Mouse (Mus musculus) kidney, embryonic 16.5 days (tissue): ENCODE measurements around the gene Ephb2. TPM values are rescaled to one million over a fixed set of nuclear protein-coding genes. Genes with fewer than 3 reads are reported as not detected.

Experiments
- ATAC-seq: fragments of 200-750 bp; cut with Nextera tagmentation; 2 replicates; pipeline ENCODE4 v1.8.0; 2017; ENCODE audit warnings: moderate TSS enrichment; ENCODE audit not compliant: low FRiP score, low TSS enrichment
- H3K27ac ChIP-seq: fragments of 300-500 bp; sonication (generic); 2 replicates; pipeline ENCODE4 v1.5.1; 2014; ENCODE audit warnings: low read length
- H3K27me3 ChIP-seq: fragments of 300-500 bp; sonication (generic); 2 replicates; pipeline ENCODE4 v1.6.1; 2014; ENCODE audit warnings: low read length, control low read depth, mixed read lengths; ENCODE audit not compliant: insufficient read depth
- H3K36me3 ChIP-seq: fragments of 300-500 bp; sonication (generic); 2 replicates; pipeline ENCODE4 v1.6.1; 2014; ENCODE audit warnings: low read length, control low read depth, mixed read lengths; ENCODE audit not compliant: insufficient read depth
- H3K4me1 ChIP-seq: fragments of 300-500 bp; sonication (generic); 2 replicates; pipeline ENCODE4 v1.6.1; 2014; ENCODE audit warnings: low read length, control low read depth, mixed read lengths; ENCODE audit not compliant: insufficient read depth
- H3K4me2 ChIP-seq: fragments of 300-500 bp; sonication (generic); replicated peaks from 2 replicates; pipeline ENCODE4 v1.6.1; 2014; ENCODE audit warnings: low read depth, low read length
- H3K4me3 ChIP-seq: fragments of 300-500 bp; sonication (generic); 2 replicates; pipeline ENCODE4 v1.5.1; 2014; ENCODE audit warnings: mild to moderate bottlenecking, low read length
- H3K9ac ChIP-seq: fragments of 300-500 bp; sonication (generic); replicated peaks from 2 replicates; pipeline ENCODE4 v1.6.1; 2014; ENCODE audit warnings: low read length
- H3K9me3 ChIP-seq: fragments of 300-500 bp; sonication (generic); 2 replicates; pipeline ENCODE4 v1.6.1; 2016; ENCODE audit warnings: low read length, control low read depth
- WGBS: fragments of 180-500 bp; shearing (Covaris S2); extraction: QIAGEN DNeasy Blood & Tissue Kit; methylation state at CpG from one replicate; pipeline ENCODE4 v1.1.7; 2014; 5-methylcytosine and 5-hydroxymethylcytosine counted together
- polyA plus RNA-seq: library from polyadenylated mRNA; unstranded; fragments of >200 nt; fragmentation: Nextera tagmentation; extraction: Ambion mirVana; gene quantifications from 2 replicates; pipeline ENCODE4 v1.2.1, GENCODE M21; 2015

Ephb2 gene
- polyA plus RNA-seq, 1 experiment from 2014 or later: 3.6 TPM

- H3K4me2 ChIP-seq: no peak overlapping the region
- H3K9me3 ChIP-seq: no peaks in the 10 kb centered on the region
- H3K4me1 ChIP-seq: peaks cover 42% of the 10 kb centered on the region
- no peaks in the 10 kb centered on the region for H3K36me3 ChIP-seq
- no peaks in the 10 kb centered on the region for H3K27me3 ChIP-seq
- H3K4me3 ChIP-seq: no peak overlapping the region
- no peak for ATAC-seq
- 69% methylated on average over 4 of the region's 4 CpGs for WGBS
- H3K27ac ChIP-seq: no peak overlapping the region
- no peak overlapping the region; the same call in 1 of the 2 replicates for H3K9ac ChIP-seq
Measured at GRCm38 (mm10) chr4:136757096-136757495, 78.7 kb downstream of the Ephb2 start.

GRCm38 (mm10) chr4:136756486-136756885 lies 79.3 kb downstream of the Ephb2 start:
- H3K27ac ChIP-seq: no peak overlapping the region
- no peaks in the 10 kb centered on the region for H3K27me3 ChIP-seq
- no peak overlapping the region for H3K4me3 ChIP-seq
- WGBS: 61% methylated on average over 6 of the region's 6 CpGs
- H3K9ac ChIP-seq: no peak overlapping the region
- ATAC-seq: no peak
- H3K9me3 ChIP-seq: no peaks in the 10 kb centered on the region
- H3K4me2 ChIP-seq: no peak overlapping the region
- H3K36me3 ChIP-seq: no peaks in the 10 kb centered on the region
- peaks cover 36% of the 10 kb centered on the region for H3K4me1 ChIP-seq

GRCm38 (mm10) chr4:136755364-136755811 lies 80.4 kb downstream of the Ephb2 start:
- Histone ChIP-seq H3K4me3 (peak overlapping the region; percentile 36), H3K9me3 (no peaks in the 10 kb centered on the region), H3K27ac (peak overlapping the region; percentile 36; the same call in 1 of the 2 replicates), H3K27me3 (no peaks in the 10 kb centered on the region), H3K4me2 (peak overlapping the region; percentile 57), H3K36me3 (no peaks in the 10 kb centered on the region), H3K4me1 (peaks cover 33% of the 10 kb centered on the region), H3K9ac (peak overlapping the region; percentile 56)
- under 1% methylated on average over 31 of the region's 31 CpGs for WGBS
- peak; percentile 66 for ATAC-seq

- no peak for ATAC-seq
- no peak overlapping the region for H3K9ac ChIP-seq
Measured at GRCm38 (mm10) chr4:136754256-136754655, 81.5 kb downstream of the Ephb2 start.

GRCm38 (mm10) chr4:136751355-136752020 lies 84.3 kb downstream of the Ephb2 start:
- Histone ChIP-seq H3K36me3 (no peaks in the 10 kb centered on the region), H3K4me1 (peaks cover 40% of the 10 kb centered on the region), H3K9ac (no peak overlapping the region), H3K4me3 (no peak overlapping the region), H3K27ac (no peak overlapping the region), H3K9me3 (no peaks in the 10 kb centered on the region), H3K27me3 (no peaks in the 10 kb centered on the region), H3K4me2 (no peak overlapping the region)
- ATAC-seq: no peak
- 45% methylated on average over 4 of the region's 4 CpGs for WGBS

More at GRCm38 (mm10) chr4:136754256-136754655, 81.5 kb downstream of the Ephb2 start:
- 93% methylated on average over 8 of the region's 8 CpGs for WGBS
- Histone ChIP-seq H3K36me3 (no peaks in the 10 kb centered on the region), H3K4me3 (no peak overlapping the region), H3K27me3 (no peaks in the 10 kb centered on the region), H3K9me3 (no peaks in the 10 kb centered on the region), H3K4me2 (no peak overlapping the region), H3K27ac (no peak overlapping the region), H3K4me1 (peaks cover 42% of the 10 kb centered on the region)

- H3K9me3 ChIP-seq: no peaks in the 10 kb centered on the region
- H3K9ac ChIP-seq: 0 out of 2 replicates have a peak overlapping the region, but pooled peaks have one; percentile 18
- no peak overlapping the region for H3K4me3 ChIP-seq
- no peaks in the 10 kb centered on the region for H3K27me3 ChIP-seq
- peaks cover 35% of the 10 kb centered on the region for H3K4me1 ChIP-seq
- H3K27ac ChIP-seq: no peak overlapping the region
- WGBS: 29% methylated on average over 19 of the region's 19 CpGs
- H3K36me3 ChIP-seq: no peaks in the 10 kb centered on the region
- no peak overlapping the region for H3K4me2 ChIP-seq
- no peak for ATAC-seq
Measured at GRCm38 (mm10) chr4:136750578-136751338, 85.0 kb downstream of the Ephb2 start.

- no peak overlapping the region for H3K27ac ChIP-seq
- H3K36me3 ChIP-seq: no peaks in the 10 kb centered on the region
- peaks cover 27% of the 10 kb centered on the region for H3K4me1 ChIP-seq
- no peak for ATAC-seq
- 0 out of 2 replicates have a peak overlapping the region, but pooled peaks have one; percentile 28 for H3K9ac ChIP-seq
- no peaks in the 10 kb centered on the region for H3K27me3 ChIP-seq
- no peak overlapping the region for H3K4me2 ChIP-seq
- WGBS: 43% methylated on average over 19 of the region's 19 CpGs
- H3K9me3 ChIP-seq: no peaks in the 10 kb centered on the region
- H3K4me3 ChIP-seq: no peak overlapping the region
Measured at GRCm38 (mm10) chr4:136749851-136750577, 85.8 kb downstream of the Ephb2 start.

- Histone ChIP-seq H3K9me3 (no peaks in the 10 kb centered on the region), H3K4me3 (no peak overlapping the region), H3K27me3 (no peaks in the 10 kb centered on the region), H3K27ac (no peak overlapping the region), H3K4me2 (no peak overlapping the region), H3K9ac (0 out of 2 replicates have a peak overlapping the region, but pooled peaks have one; percentile 28), H3K36me3 (no peaks in the 10 kb centered on the region), H3K4me1 (peaks cover 29% of the 10 kb centered on the region)
- ATAC-seq: no peak
- 46% methylated on average over 4 of the region's 4 CpGs for whole genome bisulfite sequencing
Measured at GRCm38 (mm10) chr4:136749431-136749830, 86.4 kb downstream of the Ephb2 start.

GRCm38 (mm10) chr4:136748842-136749392 lies 86.9 kb downstream of the Ephb2 start:
- Histone ChIP-seq H3K4me2 (no peak overlapping the region), H3K27me3 (no peaks in the 10 kb centered on the region), H3K9me3 (no peaks in the 10 kb centered on the region), H3K9ac (no peak overlapping the region), H3K4me1 (peaks cover 34% of the 10 kb centered on the region), H3K27ac (no peak overlapping the region), H3K36me3 (no peaks in the 10 kb centered on the region), H3K4me3 (no peak overlapping the region)
- WGBS: 45% methylated on average over 7 of the region's 7 CpGs
- no peak for ATAC-seq
